Mouse (Mus musculus): ENCODE results near the gene Macrod2. TPM values are rescaled to one million over a fixed set of nuclear protein-coding genes. Genes with fewer than 3 reads are reported as not detected.

Gene Macrod2
- polyA plus RNA-seq, 1 experiment from 2014 or later: 22.7 TPM

DNA sequence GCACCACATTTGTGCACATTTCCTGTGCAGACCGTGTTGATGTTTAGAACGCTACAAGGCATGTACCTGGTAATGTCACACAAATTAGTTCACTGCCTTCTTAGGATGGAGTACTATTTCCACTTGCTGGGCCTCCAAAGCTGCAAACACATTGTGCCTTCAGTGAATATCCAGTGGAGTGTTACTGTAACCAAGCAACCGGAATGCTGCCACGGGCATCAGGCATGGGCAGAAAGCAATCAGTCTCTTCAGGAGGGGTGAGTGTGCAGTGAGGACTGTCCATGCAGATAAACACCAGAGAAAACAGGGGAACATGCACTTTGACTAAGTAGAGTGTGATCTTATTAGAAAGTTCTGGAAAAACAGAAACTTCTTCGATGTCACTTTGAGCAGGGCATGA, 1792.3 kb downstream of the Macrod2 start:
- ATAC-seq: no peak
- Histone ChIP-seq H3K9me3 (ENCODE audit: low read length) (no peaks in the 10 kb centered on the region), H3K4me2 (replicated peaks; ENCODE audit: low read depth, low read length) (no peak overlapping the region), H3K9ac (replicated peaks; ENCODE audit: low read depth) (no peak overlapping the region), H3K27ac (ENCODE audit: low read length) (no peak overlapping the region), H3K36me3 (ENCODE audit: insufficient read depth, low read length) (no peaks in the 10 kb centered on the region), H3K27me3 (replicated peaks; ENCODE audit: insufficient read depth, low read length) (no peaks in the 10 kb centered on the region), H3K4me1 (ENCODE audit: insufficient read depth, low read depth, low read length) (no peaks in the 10 kb centered on the region), H3K4me3 (ENCODE audit: low read depth, low read length) (no peak overlapping the region)
- WGBS: 67% methylated on average over 5 of the region's 5 CpGs
- no peak for DNase-seq (ENCODE audit: low spot score)
- no peak for TF ChIP-seq CTCF (IDR thresholded peaks at IDR 0.05)
- no peak for TF ChIP-seq EP300 (IDR thresholded peaks at IDR 0.05)

- ATAC-seq (no peak), DNase-seq (ENCODE audit: low spot score) (no peak)
- no peak overlapping the region for H3K27ac ChIP-seq (ENCODE audit: low read length)
- WGBS: 61% methylated on average over 1 of the region's 1 CpGs
- no peak overlapping the region for H3K9ac ChIP-seq (replicated peaks; ENCODE audit: low read depth)
- H3K4me3 ChIP-seq (ENCODE audit: low read depth, low read length): no peak overlapping the region
- H3K4me1 ChIP-seq (ENCODE audit: insufficient read depth, low read depth, low read length): no peaks in the 10 kb centered on the region
- no peaks in the 10 kb centered on the region for H3K9me3 ChIP-seq (ENCODE audit: low read length)
- no peak overlapping the region for H3K4me2 ChIP-seq (replicated peaks; ENCODE audit: low read depth, low read length)
- no peaks in the 10 kb centered on the region for H3K36me3 ChIP-seq (ENCODE audit: insufficient read depth, low read length)
- TF ChIP-seq CTCF (IDR thresholded peaks at IDR 0.05) (no peak), EP300 (IDR thresholded peaks at IDR 0.05) (no peak)
- no peaks in the 10 kb centered on the region for H3K27me3 ChIP-seq (replicated peaks; ENCODE audit: insufficient read depth, low read length)
Measured at GRCm38 (mm10) chr2:142217371-142217770, 1822.3 kb downstream of the Macrod2 start.

- H3K27ac ChIP-seq (ENCODE audit: low read length): no peak overlapping the region
- H3K4me2 ChIP-seq (replicated peaks; ENCODE audit: low read depth, low read length): no peak overlapping the region
- H3K9me3 ChIP-seq (ENCODE audit: low read length): no peaks in the 10 kb centered on the region
- no peaks in the 10 kb centered on the region for H3K36me3 ChIP-seq (ENCODE audit: insufficient read depth, low read length)
- H3K27me3 ChIP-seq (replicated peaks; ENCODE audit: insufficient read depth, low read length): no peaks in the 10 kb centered on the region
- WGBS: 64% methylated on average over 8 of the region's 8 CpGs
- no peaks in the 10 kb centered on the region for H3K4me1 ChIP-seq (ENCODE audit: insufficient read depth, low read depth, low read length)
- TF ChIP-seq EP300 (IDR thresholded peaks at IDR 0.05): no peak
- H3K4me3 ChIP-seq (ENCODE audit: low read depth, low read length): no peak overlapping the region
- ATAC-seq: no peak
- DNase-seq (ENCODE audit: low spot score): no peak
- H3K9ac ChIP-seq (replicated peaks; ENCODE audit: low read depth): no peak overlapping the region
Measured at GRCm38 (mm10) chr2:142222137-142222921, 1827.2 kb downstream of the Macrod2 start.

DNA sequence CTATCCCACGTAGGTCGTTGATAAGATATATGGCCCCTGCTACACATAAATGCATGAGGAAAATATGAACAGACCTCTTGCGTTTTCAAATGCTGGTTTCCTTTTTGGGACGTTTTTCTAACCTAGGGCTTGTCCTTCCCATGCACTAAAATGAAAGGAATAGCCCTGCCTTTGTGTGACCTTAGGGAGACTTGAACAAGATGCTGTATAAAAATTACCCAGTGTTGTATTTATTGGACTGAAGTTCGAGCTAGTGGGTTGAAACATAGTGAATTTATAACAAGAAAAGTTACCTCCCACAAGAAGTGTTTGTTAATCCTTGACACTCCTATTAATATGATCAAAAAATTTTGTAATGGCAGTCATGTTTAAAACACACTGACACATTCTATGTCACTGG, 1827.8 kb downstream of the Macrod2 start:
- H3K9me3 ChIP-seq (ENCODE audit: low read length): no peaks in the 10 kb centered on the region
- no peaks in the 10 kb centered on the region for H3K36me3 ChIP-seq (ENCODE audit: insufficient read depth, low read length)
- no peak for ATAC-seq
- H3K27ac ChIP-seq (ENCODE audit: low read length): no peak overlapping the region
- no peak overlapping the region for H3K4me3 ChIP-seq (ENCODE audit: low read depth, low read length)
- H3K4me2 ChIP-seq (replicated peaks; ENCODE audit: low read depth, low read length): no peak overlapping the region
- WGBS: 43% methylated on average over 5 of the region's 5 CpGs
- no peak overlapping the region for H3K9ac ChIP-seq (replicated peaks; ENCODE audit: low read depth)
- TF ChIP-seq CTCF (IDR thresholded peaks at IDR 0.05): no peak
- no peak for TF ChIP-seq EP300 (IDR thresholded peaks at IDR 0.05)
- DNase-seq (ENCODE audit: low spot score): no peak
- H3K27me3 ChIP-seq (replicated peaks; ENCODE audit: insufficient read depth, low read length): no peaks in the 10 kb centered on the region
- H3K4me1 ChIP-seq (ENCODE audit: insufficient read depth, low read depth, low read length): no peaks in the 10 kb centered on the region

DNA sequence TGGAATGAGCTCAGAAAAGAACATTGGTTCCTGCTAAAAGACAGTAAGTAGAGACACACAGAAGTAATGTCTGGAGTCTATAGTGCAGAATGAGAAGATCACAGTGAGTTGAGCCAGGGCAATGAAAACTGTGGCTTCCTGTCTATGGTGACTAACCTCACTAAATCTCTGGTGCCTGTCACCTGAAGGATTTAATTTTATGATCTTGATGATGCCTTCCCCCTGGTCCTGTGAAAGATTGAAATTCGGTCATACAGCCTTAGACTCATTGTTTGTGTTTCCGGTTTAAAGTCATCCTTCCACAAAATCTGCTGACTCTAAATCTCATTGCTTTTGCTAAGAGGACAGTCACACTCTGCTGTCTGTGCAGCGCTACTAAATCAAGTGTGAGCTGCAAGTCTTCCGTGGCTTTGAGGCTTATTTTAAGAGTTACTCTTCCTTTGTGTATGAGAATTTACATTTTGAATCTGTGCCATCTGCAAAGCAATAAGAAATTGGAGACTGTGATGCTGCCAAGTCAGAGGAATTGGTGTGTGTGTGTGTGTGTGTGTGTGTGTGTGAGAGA, 1836.0 kb downstream of the Macrod2 start:
- Histone ChIP-seq H3K4me1 (ENCODE audit: insufficient read depth, low read depth, low read length) (no peaks in the 10 kb centered on the region), H3K27me3 (replicated peaks; ENCODE audit: insufficient read depth, low read length) (no peaks in the 10 kb centered on the region), H3K9me3 (ENCODE audit: low read length) (no peaks in the 10 kb centered on the region), H3K9ac (replicated peaks; ENCODE audit: low read depth) (no peak overlapping the region), H3K4me3 (ENCODE audit: low read depth, low read length) (no peak overlapping the region), H3K36me3 (ENCODE audit: insufficient read depth, low read length) (no peaks in the 10 kb centered on the region), H3K4me2 (replicated peaks; ENCODE audit: low read depth, low read length) (no peak overlapping the region), H3K27ac (ENCODE audit: low read length) (no peak overlapping the region)
- TF ChIP-seq CTCF (IDR thresholded peaks at IDR 0.05) (no peak), EP300 (IDR thresholded peaks at IDR 0.05) (no peak)
- 68% methylated on average over 4 of the region's 4 CpGs for WGBS
- ATAC-seq (no peak), DNase-seq (ENCODE audit: low spot score) (no peak)

DNA sequence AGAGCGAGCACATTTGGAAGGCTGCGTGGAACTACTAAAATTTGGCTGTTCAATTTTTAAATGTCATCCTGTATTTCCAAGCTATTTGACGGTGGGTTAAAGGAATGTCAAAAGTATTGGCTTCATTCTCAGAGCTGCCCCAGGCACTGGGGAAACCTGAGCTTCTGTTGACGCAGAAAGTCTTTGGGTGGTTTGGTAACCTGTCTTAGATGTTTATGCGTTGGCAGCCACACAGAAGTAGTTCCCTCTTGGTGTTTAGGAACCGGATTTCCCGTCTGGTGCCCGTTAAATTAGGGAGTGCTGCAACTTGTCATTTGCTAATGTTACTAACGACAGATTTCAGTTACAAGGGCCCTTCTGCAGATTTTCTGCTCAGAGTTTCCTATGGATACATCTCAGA, 1837.7 kb downstream of the Macrod2 start:
- DNase-seq (ENCODE audit: low spot score) (no peak), ATAC-seq (no peak)
- Histone ChIP-seq H3K27ac (ENCODE audit: low read length) (no peak overlapping the region), H3K4me3 (ENCODE audit: low read depth, low read length) (no peak overlapping the region), H3K36me3 (ENCODE audit: insufficient read depth, low read length) (no peaks in the 10 kb centered on the region), H3K4me1 (ENCODE audit: insufficient read depth, low read depth, low read length) (no peaks in the 10 kb centered on the region), H3K9me3 (ENCODE audit: low read length) (no peaks in the 10 kb centered on the region), H3K4me2 (replicated peaks; ENCODE audit: low read depth, low read length) (no peak overlapping the region), H3K27me3 (replicated peaks; ENCODE audit: insufficient read depth, low read length) (no peaks in the 10 kb centered on the region), H3K9ac (replicated peaks; ENCODE audit: low read depth) (no peak overlapping the region)
- no peak for TF ChIP-seq CTCF (IDR thresholded peaks at IDR 0.05)
- no peak for TF ChIP-seq EP300 (IDR thresholded peaks at IDR 0.05)
- 54% methylated on average over 9 of the region's 9 CpGs for WGBS

All from lung, postnatal 0 days (tissue).